Mouse (Mus musculus): Measurements from ENCODE around the gene Gins2. TPM values are rescaled to one million over a fixed set of nuclear protein-coding genes. Genes with fewer than 3 reads are reported as not detected.

The Gins2 gene
- polyA plus RNA-seq, 1 experiment from 2014 or later, result 84.8 TPM

DNA sequence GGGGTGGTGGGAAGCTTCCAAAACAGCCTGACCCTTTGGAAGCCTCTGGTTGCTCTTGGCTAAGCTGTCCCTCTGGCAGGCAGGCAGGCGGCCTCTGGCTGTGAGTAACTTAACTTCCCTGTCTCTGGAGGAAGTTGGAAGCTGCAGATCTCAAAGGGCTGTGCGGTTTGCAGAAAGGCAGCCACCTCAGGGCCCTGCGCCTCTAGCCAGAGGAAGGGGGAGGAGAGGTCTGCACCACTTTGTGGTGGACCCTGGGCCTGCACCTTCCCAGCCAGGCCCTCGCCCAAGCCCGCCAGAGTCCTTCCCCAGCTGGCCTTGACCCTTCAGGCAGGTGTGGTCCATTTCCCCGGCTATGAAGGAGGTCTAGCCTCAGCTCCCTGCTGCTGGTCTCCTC, 49.7 kb downstream of the Gins2 start:
- peaks cover 10% of the 10 kb centered on the region for H3K27me3 ChIP-seq
- WGBS, result 20% methylated on average over 6 of the region's 6 CpGs
- H3K4me1 ChIP-seq, result peaks cover 92% of the 10 kb centered on the region
- peak overlapping the region; percentile 97 for H3K27ac ChIP-seq (replicated peaks)
- H3K4me3 ChIP-seq, result peak overlapping the region; percentile 69
- peak overlapping the region; percentile 86 for H3K9ac ChIP-seq (replicated peaks)
- H3K36me3 ChIP-seq, result no peaks in the 10 kb centered on the region
- ATAC-seq (ENCODE audit: low FRiP score, low read depth), result no peak
- no peaks in the 10 kb centered on the region for H3K9me3 ChIP-seq
- peak overlapping the region; percentile 96 for H3K4me2 ChIP-seq (replicated peaks)

GRCm38 (mm10) chr8:120538397-120539240, 50.5 kb downstream of the Gins2 start:
- Histone ChIP-seq H3K36me3 (no peaks in the 10 kb centered on the region), H3K4me1 (peaks cover 94% of the 10 kb centered on the region), H3K27ac (replicated peaks) (peak overlapping the region; percentile 97), H3K27me3 (peaks cover 18% of the 10 kb centered on the region), H3K9me3 (no peaks in the 10 kb centered on the region), H3K4me3 (peak overlapping the region; percentile 69), H3K4me2 (replicated peaks) (peak overlapping the region; percentile 96), H3K9ac (replicated peaks) (peak overlapping the region; percentile 86)
- ATAC-seq (ENCODE audit: low FRiP score, low read depth), result peak; percentile 35
- WGBS, result under 1% methylated on average over 35 of the region's 37 CpGs

GRCm38 (mm10) chr8:120537818-120538396, 51.2 kb downstream of the Gins2 start:
- Histone ChIP-seq H3K27ac (replicated peaks) (peak overlapping the region; percentile 97), H3K36me3 (no peaks in the 10 kb centered on the region), H3K9me3 (no peaks in the 10 kb centered on the region), H3K9ac (replicated peaks) (peak overlapping the region; percentile 86), H3K4me2 (replicated peaks) (peak overlapping the region; percentile 96), H3K4me3 (peak overlapping the region; percentile 69), H3K27me3 (peaks cover 18% of the 10 kb centered on the region), H3K4me1 (peaks cover 94% of the 10 kb centered on the region)
- under 1% methylated on average over 44 of the region's 46 CpGs for WGBS
- peak; percentile 50 for ATAC-seq (ENCODE audit: low FRiP score, low read depth)

- Histone ChIP-seq H3K9me3 (no peaks in the 10 kb centered on the region), H3K27ac (replicated peaks) (peak overlapping the region; percentile 97), H3K36me3 (no peaks in the 10 kb centered on the region), H3K4me3 (peak overlapping the region; percentile 69), H3K27me3 (peaks cover 18% of the 10 kb centered on the region), H3K9ac (replicated peaks) (peak overlapping the region; percentile 86), H3K4me2 (replicated peaks) (peak overlapping the region; percentile 96), H3K4me1 (peaks cover 94% of the 10 kb centered on the region)
- WGBS, result under 1% methylated on average over 78 of the region's 79 CpGs
- peak; percentile 17; the same call in 1 of the 2 replicates for ATAC-seq (ENCODE audit: low FRiP score, low read depth)
These were observed 51.8 kb downstream of the Gins2 start for GRCm38 (mm10) chr8:120537207-120537817.

GRCm38 (mm10) chr8:120536306-120537206, 52.5 kb downstream of the Gins2 start:
- peak overlapping the region; percentile 69 for H3K4me3 ChIP-seq
- H3K4me2 ChIP-seq (replicated peaks), result peak overlapping the region; percentile 96
- ATAC-seq (ENCODE audit: low FRiP score, low read depth), result peak; percentile 10; the same call in 1 of the 2 replicates
- H3K9ac ChIP-seq (replicated peaks), result peak overlapping the region; percentile 86
- H3K4me1 ChIP-seq, result peaks cover 95% of the 10 kb centered on the region
- H3K27me3 ChIP-seq, result peaks cover 18% of the 10 kb centered on the region
- WGBS, result under 1% methylated on average over 50 of the region's 61 CpGs
- no peaks in the 10 kb centered on the region for H3K36me3 ChIP-seq
- peak overlapping the region; percentile 97 for H3K27ac ChIP-seq (replicated peaks)
- no peaks in the 10 kb centered on the region for H3K9me3 ChIP-seq

- Histone ChIP-seq H3K9ac (replicated peaks) (peak overlapping the region; percentile 86), H3K9me3 (no peaks in the 10 kb centered on the region), H3K36me3 (no peaks in the 10 kb centered on the region), H3K27me3 (peaks cover 18% of the 10 kb centered on the region), H3K4me1 (peaks cover 97% of the 10 kb centered on the region), H3K4me3 (peak overlapping the region; percentile 69), H3K4me2 (replicated peaks) (peak overlapping the region; percentile 96), H3K27ac (replicated peaks) (peak overlapping the region; percentile 97)
- 1% methylated on average over 77 of the region's 79 CpGs for WGBS
- no peak for ATAC-seq (ENCODE audit: low FRiP score, low read depth)
These were observed 53.4 kb downstream of the Gins2 start for GRCm38 (mm10) chr8:120535452-120536305.

DNA sequence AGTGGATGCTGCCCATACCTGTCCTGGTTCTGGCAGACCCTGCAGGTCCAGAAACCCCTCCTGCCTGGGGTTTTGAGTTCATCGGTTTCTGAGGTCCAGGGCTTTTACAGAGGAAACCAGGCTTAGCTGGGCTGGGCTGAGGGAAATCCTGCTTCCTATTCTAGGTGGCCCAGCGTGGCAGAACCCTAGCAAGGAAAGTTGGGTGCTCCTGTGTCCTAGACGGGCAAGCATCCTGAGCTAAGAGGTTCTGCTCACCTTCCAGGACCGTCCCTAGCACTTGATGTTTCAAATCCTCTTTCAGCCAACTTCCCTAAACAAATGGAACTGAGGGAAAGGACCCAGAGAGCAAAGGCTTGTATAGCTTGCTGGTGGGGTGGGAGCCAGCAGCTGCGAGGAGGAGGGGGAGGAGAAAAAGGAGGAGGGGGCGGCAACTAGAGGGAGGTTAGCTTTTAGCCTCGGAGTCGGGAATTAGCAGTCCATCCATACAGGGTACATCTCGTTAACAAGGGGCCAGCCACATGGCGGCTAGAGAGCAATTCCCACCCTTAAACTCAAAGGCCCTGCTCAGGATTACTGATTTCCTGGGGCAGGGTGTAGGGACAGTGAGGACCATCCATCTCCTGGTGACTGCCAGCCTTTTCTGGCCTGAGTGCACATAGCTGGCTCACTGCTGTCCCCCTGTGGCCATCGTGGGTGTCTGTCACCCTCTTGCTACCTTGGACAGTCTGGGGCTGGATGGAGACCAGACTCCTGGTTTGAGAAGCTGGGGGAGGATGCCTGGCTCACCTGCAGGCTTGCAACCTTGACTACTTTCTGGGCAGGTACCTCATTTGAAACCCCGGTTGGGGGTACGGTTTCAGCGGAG, 54.4 kb downstream of the Gins2 start:
- whole genome bisulfite sequencing, result 7% methylated on average over 14 of the region's 14 CpGs
- peak; percentile 16; the same call in 1 of the 2 replicates for ATAC-seq (ENCODE audit: low FRiP score, low read depth)
- peak overlapping the region; percentile 69; the same call in 1 of the 2 replicates for H3K4me3 ChIP-seq
- H3K27me3 ChIP-seq, result peaks cover 18% of the 10 kb centered on the region
- peak overlapping the region; percentile 96 for H3K4me2 ChIP-seq (replicated peaks)
- no peaks in the 10 kb centered on the region for H3K9me3 ChIP-seq
- no peaks in the 10 kb centered on the region for H3K36me3 ChIP-seq
- H3K9ac ChIP-seq (replicated peaks), result peak overlapping the region; percentile 86
- H3K4me1 ChIP-seq, result peaks cover 93% of the 10 kb centered on the region
- H3K27ac ChIP-seq (replicated peaks), result peak overlapping the region; percentile 97

DNA sequence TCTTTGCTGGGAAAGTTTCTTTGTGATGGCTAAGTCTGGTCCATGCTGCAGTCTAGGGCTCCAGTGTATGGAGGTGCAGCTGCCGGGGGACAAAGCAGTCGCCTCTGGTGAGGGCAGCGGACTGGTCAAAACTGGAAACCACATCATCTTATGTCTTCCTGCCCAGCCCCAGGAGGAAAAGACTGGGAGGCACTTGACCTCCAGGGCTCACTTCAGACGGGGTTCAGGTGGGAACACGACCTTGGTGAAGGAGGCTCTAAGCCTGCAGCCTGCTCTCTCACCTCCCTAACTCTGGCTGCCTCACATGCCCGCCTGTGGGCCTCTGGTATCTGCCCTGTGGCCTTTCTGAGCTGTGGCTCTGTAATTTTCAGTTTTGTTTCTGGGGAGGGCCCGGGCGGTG, 55.0 kb downstream of the Gins2 start:
- no peak for ATAC-seq (ENCODE audit: low FRiP score, low read depth)
- Histone ChIP-seq H3K9me3 (no peaks in the 10 kb centered on the region), H3K4me2 (replicated peaks) (peak overlapping the region; percentile 96), H3K9ac (replicated peaks) (peak overlapping the region; percentile 46), H3K27me3 (peaks cover 18% of the 10 kb centered on the region), H3K4me1 (peaks cover 93% of the 10 kb centered on the region), H3K36me3 (no peaks in the 10 kb centered on the region), H3K4me3 (no peak overlapping the region), H3K27ac (replicated peaks) (peak overlapping the region; percentile 97)
- 31% methylated on average over 8 of the region's 8 CpGs for WGBS

DNA sequence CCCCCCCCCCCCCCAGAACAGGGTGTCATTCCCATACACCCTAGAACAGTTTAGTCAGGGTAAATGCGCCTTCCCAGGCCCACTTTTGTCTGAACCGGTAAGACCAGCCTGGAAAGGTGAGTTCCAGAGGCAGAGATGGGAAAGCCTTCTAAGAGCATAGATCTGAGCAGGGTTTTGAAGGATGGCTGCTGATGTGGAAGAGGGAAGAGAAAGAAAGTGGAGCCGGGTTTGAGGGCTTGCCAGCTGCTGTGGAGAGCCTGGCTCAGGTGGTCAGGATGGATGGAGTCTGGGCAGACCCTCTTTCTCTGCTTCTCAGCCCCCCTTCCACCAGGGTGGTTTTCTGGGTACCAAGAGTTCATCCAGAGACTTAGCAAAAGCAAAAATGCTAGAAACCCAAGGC, 55.7 kb downstream of the Gins2 start:
- no peaks in the 10 kb centered on the region for H3K9me3 ChIP-seq
- H3K27ac ChIP-seq (replicated peaks), result peak overlapping the region; percentile 97
- H3K27me3 ChIP-seq, result peaks cover 18% of the 10 kb centered on the region
- H3K4me3 ChIP-seq, result no peak overlapping the region
- peak overlapping the region; percentile 49 for H3K4me2 ChIP-seq (replicated peaks)
- peaks cover 93% of the 10 kb centered on the region for H3K4me1 ChIP-seq
- H3K9ac ChIP-seq (replicated peaks), result peak overlapping the region; percentile 46
- WGBS, result 6% methylated on average over 3 of the region's 3 CpGs
- no peaks in the 10 kb centered on the region for H3K36me3 ChIP-seq
- ATAC-seq (ENCODE audit: low FRiP score, low read depth), result no peak

Data from midbrain, embryonic 12.5 days (tissue).